Mouse (Mus musculus): ENCODE measurements around the gene Wdr48.

DNA sequence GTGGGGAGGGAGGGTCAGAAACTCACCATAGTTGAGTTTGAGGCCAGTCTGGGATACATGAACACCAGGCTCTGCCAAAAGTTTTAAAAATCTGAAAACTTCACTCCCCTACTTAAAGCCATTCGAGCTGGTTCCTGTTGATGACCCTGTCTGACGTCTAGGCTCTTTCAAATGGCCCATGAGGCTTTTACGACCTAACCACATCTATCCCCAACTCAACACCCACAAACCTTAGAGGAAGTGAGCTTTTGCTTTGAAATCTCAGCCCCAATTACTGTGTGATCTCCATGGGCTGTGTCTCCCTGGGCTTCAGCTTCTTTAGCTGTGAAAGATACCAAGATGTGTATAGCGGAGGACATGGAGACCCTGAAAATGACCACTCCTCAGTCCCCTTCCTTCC is 43.8 kb downstream of the Wdr48 start:
- no peak for TF ChIP-seq CTCF (IDR thresholded peaks at IDR 0.05; ENCODE audit: control insufficient read depth, insufficient read depth, insufficient read length)
- TF ChIP-seq MYOD1 (IDR thresholded peaks at IDR 0.05; ENCODE audit: control insufficient read depth, insufficient read length, low read depth): no peak

Measured in C2C12 (cell line).